Mouse (Mus musculus) liver, adult 2 months (tissue): ENCODE results near the gene Tmem253. TPM values are rescaled to one million over a fixed set of nuclear protein-coding genes. Genes with fewer than 3 reads are reported as not detected.

Experiments used
- DNase-seq: peaks from one replicate; pipeline ENCODE4 v3.0.0-alpha.2; 2011; ENCODE audit warnings: low read depth, low spot score; ENCODE audit errors: extremely low read depth
- H3K27ac ChIP-seq: fragments of 200-500 bp; replicated peaks from 2 replicates; pipeline ENCODE4 v1.5.1; 2012; ENCODE audit warnings: low read depth, mild to moderate bottlenecking, control low read depth, inconsistent platforms, low read length; ENCODE audit not compliant: insufficient read depth
- H3K27me3 ChIP-seq: fragments of 200-500 bp; 2 replicates; pipeline ENCODE4 v1.6.1; 2012; ENCODE audit warnings: mild to moderate bottlenecking, moderate library complexity, low read length, inconsistent platforms; ENCODE audit not compliant: control insufficient read depth, insufficient read depth
- H3K36me3 ChIP-seq: fragments of 200-500 bp; 2 replicates; pipeline ENCODE4 v1.6.1; 2012; ENCODE audit warnings: low read length, inconsistent platforms; ENCODE audit not compliant: control insufficient read depth, insufficient read depth
- H3K4me1 ChIP-seq: fragments of 200-500 bp; 2 replicates; pipeline ENCODE4 v1.6.1; 2011; ENCODE audit warnings: low read length; ENCODE audit not compliant: control insufficient read depth, insufficient read depth
- H3K4me3 ChIP-seq: fragments of 200-500 bp; 2 replicates; pipeline ENCODE4 v1.5.1; 2011; ENCODE audit warnings: low read depth, mild to moderate bottlenecking, control low read depth, low read length, moderate library complexity; ENCODE audit not compliant: insufficient read depth
- H3K79me2 ChIP-seq: fragments of 200-500 bp; 2 replicates; pipeline ENCODE4 v1.6.1; 2012; ENCODE audit warnings: inconsistent platforms, mild to moderate bottlenecking, low read length, moderate library complexity; ENCODE audit not compliant: control insufficient read depth, insufficient read depth
- H3K9ac ChIP-seq: fragments of 200-500 bp; 2 replicates; pipeline ENCODE4 v1.6.1; 2012; ENCODE audit warnings: low read depth, mild to moderate bottlenecking, control low read depth, inconsistent platforms, low read length
- CTCF ChIP-seq: fragments of 200-500 bp; IDR thresholded peaks from 2 replicates; pipeline ENCODE4 v1.5.1; 2011; ENCODE audit warnings: low read depth, low read length, control low read depth
- POLR2A ChIP-seq: fragments of 200-500 bp; IDR thresholded peaks from 2 replicates; pipeline ENCODE4 v1.6.1; 2011; ENCODE audit warnings: low read length, control low read depth; ENCODE audit not compliant: insufficient read depth; ENCODE audit errors: extremely low read depth
- WGBS: fragments of 180-500 bp; shearing (Covaris S2); methylation state at CpG from one replicate; pipeline ENCODE4 v1.1.7; 2018; 5-methylcytosine and 5-hydroxymethylcytosine counted together
- polyA plus RNA-seq: library from polyadenylated mRNA; depleted of rRNA; stranded (reverse); fragments of >200 nt; gene quantifications from 2 replicates; pipeline ENCODE4 v1.2.3, GENCODE M21; 2012
- total RNA-seq: library from RNA; depleted of rRNA; stranded (reverse); fragments of >200 nt; gene quantifications from 2 replicates; pipeline ENCODE4 v1.2.3, GENCODE M21; 2014

The Tmem253 gene
- total and polyA plus RNA-seq, 2 experiments = 0.11 TPM; not detected in 1

DNA sequence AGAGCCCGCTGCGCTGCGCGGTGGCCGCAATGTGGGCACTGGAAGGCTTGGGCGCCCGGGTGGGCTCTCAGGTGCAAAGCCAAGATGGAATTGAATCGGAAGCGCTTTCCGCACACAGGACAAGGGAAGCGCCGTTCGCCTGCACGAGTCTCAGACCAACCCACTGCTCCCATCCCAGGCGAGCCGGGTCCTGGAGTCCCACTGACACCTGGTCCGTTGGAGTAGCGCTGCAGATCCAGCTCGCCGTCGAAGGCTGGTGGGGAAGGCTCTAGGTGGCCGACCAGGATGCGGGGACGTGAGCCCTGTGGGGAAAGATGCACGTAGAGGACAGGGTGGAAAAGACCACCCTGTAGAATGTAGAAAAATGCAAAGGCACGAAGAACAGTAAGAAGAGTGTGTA lies 6.1 kb upstream of the Tmem253 start:
- TF ChIP-seq CTCF = no peak
- no peak for TF ChIP-seq POLR2A
- no peak overlapping the region for H3K27ac ChIP-seq
- H3K9ac ChIP-seq = no peak overlapping the region
- H3K79me2 ChIP-seq = no peaks in the 10 kb centered on the region
- 90% methylated on average over 26 of the region's 26 CpGs for WGBS
- no peaks in the 10 kb centered on the region for H3K4me1 ChIP-seq
- no peaks in the 10 kb centered on the region for H3K27me3 ChIP-seq
- no peak for DNase-seq
- peaks cover 16% of the 10 kb centered on the region for H3K36me3 ChIP-seq
- H3K4me3 ChIP-seq = no peak overlapping the region

DNA sequence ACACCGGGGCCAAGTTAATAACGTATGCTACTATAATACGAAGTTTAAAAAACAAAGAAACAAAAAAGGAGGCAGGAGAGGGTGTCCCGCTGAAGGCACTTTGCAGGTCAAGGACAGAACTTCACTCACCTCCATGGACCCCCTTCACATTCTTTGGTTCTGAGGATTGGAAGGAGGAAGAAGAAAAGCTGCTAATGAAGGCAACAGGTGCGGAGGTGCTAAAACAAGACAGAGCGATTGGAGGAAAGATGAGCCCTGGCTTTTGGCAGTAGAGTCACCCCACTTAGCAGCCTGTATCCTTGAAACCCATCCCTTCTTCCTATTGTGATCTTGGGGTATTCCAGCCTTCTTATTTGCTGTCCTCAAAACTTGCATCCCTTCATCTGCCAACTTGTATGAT lies 5.6 kb upstream of the Tmem253 start:
- no peak for TF ChIP-seq POLR2A
- TF ChIP-seq CTCF = no peak
- no peak overlapping the region for H3K27ac ChIP-seq
- peaks cover 14% of the 10 kb centered on the region for H3K36me3 ChIP-seq
- 93% methylated on average over 6 of the region's 6 CpGs for WGBS
- H3K4me3 ChIP-seq = no peak overlapping the region
- no peak overlapping the region for H3K9ac ChIP-seq
- no peaks in the 10 kb centered on the region for H3K4me1 ChIP-seq
- no peaks in the 10 kb centered on the region for H3K79me2 ChIP-seq
- DNase-seq = no peak
- no peaks in the 10 kb centered on the region for H3K27me3 ChIP-seq

DNA sequence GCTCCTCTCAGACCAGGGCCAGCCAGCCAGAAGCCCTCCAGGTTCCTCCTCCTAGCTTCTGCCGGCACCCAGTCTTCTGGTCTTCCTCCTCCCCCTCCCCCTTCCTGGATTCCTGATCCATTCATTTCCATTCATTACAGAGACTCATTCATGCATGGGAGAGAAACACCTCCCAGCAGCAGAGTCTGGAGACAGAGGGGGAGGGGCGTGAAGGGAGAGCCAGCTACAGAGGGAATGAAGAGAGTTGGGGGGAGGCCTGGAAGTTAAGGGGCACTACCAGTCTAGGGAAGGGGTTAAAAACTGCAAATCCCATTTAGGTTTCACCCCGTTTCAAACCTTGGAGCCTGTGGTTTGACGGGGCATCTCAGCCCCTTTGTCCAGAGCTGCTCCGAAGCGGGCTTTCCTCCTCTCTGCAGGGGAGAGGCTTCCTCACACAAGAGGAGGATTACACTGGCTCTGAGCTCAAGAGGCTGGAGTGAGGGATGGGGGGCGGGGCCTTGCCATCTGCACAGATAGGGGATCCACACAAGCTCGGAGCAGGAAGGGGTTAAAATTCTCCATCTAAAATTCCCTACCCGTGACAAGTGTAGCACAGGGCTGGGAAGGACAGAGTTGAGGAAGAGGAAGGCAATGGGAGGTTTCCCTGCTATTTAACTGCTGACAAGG lies 4.9 kb upstream of the Tmem253 start:
- no peak for DNase-seq
- Histone ChIP-seq H3K4me3 (no peak overlapping the region), H3K79me2 (no peaks in the 10 kb centered on the region), H3K27ac (no peak overlapping the region), H3K27me3 (no peaks in the 10 kb centered on the region), H3K9ac (no peak overlapping the region), H3K36me3 (peaks cover 11% of the 10 kb centered on the region), H3K4me1 (peaks cover 5% of the 10 kb centered on the region; the same call in 1 of the 2 replicates)
- TF ChIP-seq CTCF (no peak), POLR2A (no peak)
- 69% methylated on average over 9 of the region's 9 CpGs for WGBS

DNA sequence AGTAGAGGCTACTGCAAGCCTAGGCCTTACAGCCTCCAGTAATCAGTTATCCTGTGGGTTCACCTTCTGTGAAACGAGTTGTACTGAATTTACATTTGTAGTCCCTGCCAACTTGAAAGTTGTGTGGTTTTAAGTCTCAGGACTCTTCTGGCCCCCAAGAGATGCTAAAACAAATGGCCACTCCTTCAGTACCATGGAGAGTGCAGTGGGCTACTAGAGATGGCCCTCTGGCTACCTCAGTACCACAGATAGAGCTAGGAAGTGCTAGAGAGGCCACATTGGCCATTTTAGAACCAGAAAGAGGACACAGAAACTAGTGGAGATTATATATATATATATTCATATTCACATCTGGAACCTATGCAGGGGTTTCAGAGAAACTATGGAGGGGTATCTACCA lies 3.8 kb upstream of the Tmem253 start:
- no peak overlapping the region for H3K4me3 ChIP-seq

DNA sequence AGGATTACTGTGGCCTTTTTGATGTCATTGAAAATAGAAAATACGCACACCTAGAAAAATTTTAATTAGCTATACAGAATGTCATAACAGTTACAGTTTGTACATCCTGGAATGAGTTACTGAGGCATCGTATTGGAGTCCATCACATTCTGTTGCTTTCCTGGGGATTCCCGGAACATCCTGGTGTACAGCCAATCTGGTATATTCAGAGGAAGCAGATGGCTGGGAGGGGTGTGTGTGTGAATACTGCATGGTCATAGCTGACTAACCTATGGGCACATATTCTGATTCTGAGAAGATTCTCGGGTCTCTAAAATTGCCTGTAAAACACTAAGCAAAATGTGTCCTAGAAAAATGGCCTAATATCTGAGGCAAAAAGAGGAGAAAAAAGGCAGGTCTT lies 3.4 kb upstream of the Tmem253 start:
- H3K4me1 ChIP-seq = peaks cover 16% of the 10 kb centered on the region
- peaks cover 4% of the 10 kb centered on the region for H3K36me3 ChIP-seq
- H3K27me3 ChIP-seq = no peaks in the 10 kb centered on the region
- H3K4me3 ChIP-seq = no peak overlapping the region
- no peak for TF ChIP-seq POLR2A
- TF ChIP-seq CTCF = no peak
- no peak overlapping the region for H3K9ac ChIP-seq
- WGBS = 56% methylated on average over 4 of the region's 4 CpGs
- no peak for DNase-seq
- peaks cover 2% of the 10 kb centered on the region; the same call in 1 of the 2 replicates for H3K79me2 ChIP-seq
- H3K27ac ChIP-seq = no peak overlapping the region

More for the DNA sequence above, 3.8 kb upstream of the Tmem253 start:
- Histone ChIP-seq H3K79me2 (no peaks in the 10 kb centered on the region), H3K27me3 (no peaks in the 10 kb centered on the region), H3K36me3 (peaks cover 8% of the 10 kb centered on the region), H3K9ac (no peak overlapping the region), H3K27ac (no peak overlapping the region), H3K4me1 (peaks cover 13% of the 10 kb centered on the region)
- DNase-seq = no peak
- 56% methylated on average over 1 of the region's 1 CpGs for WGBS
- TF ChIP-seq CTCF (no peak), POLR2A (no peak)

DNA sequence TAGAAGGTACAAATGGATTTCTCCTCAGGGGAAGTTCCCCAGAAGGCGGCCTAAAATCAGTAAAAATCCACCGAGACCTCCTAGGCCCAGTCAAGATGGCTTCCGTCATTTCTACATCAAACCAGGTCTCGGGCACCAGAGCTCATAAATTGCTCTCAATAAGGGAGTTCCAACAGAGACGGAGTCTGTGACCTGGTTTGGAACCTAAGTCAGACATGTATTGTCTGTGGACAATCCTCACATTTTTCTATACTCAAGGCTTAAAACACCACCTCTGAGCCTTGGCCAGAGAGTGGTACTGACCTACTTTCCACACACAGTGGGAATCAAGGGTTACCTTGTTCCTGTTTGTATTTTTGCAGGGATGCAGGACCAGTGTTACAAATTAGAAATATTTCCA lies 2.9 kb upstream of the Tmem253 start:
- H3K4me1 ChIP-seq = peaks cover 16% of the 10 kb centered on the region
- no peak overlapping the region for H3K4me3 ChIP-seq
- 85% methylated on average over 5 of the region's 5 CpGs for WGBS
- no peaks in the 10 kb centered on the region for H3K36me3 ChIP-seq
- no peaks in the 10 kb centered on the region for H3K27me3 ChIP-seq
- DNase-seq = no peak
- H3K9ac ChIP-seq = no peak overlapping the region
- no peak for TF ChIP-seq POLR2A
- no peak for TF ChIP-seq CTCF
- H3K27ac ChIP-seq = no peak overlapping the region
- H3K79me2 ChIP-seq = peaks cover 2% of the 10 kb centered on the region; the same call in 1 of the 2 replicates
